ENCODE assay signal across 9 mouse cellular contexts in the genomic region with DNA sequence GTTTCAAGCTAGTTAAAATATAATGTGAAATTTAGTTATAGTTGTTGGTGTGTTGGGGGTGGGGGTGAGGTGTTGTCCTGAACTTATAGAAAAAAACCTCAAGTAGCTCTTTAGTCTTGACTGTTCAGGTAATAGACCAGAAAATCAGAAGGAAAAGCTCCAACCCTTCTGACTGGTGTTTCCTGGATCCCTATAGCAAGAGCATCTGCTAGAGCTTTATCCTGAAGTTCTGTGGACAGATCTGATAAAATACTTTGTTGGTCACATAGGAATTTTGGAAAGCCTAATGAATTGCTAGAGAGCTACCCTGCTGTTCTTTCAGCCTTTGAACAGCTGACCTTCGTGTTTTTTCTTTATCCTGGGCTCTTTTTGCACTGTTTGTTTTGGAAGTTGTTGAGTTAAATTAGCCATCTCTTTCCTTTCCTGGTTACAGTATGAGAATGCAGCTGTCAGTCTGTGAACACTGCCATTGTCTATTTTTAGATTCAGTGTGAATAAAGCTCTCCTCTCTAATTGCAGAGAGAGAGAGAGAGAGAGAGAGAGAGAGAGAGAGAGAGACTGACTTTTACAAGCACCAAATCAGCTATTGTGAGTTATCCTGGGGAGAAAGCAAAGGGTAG. TPM values are rescaled to one million over a fixed set of nuclear protein-coding genes. Genes with fewer than 3 reads are reported as not detected.
DNase-seq lines count a peak whose midpoint lies in the region; ATAC-seq and TF ChIP-seq lines count a peak whose summit lies in the region.
"Had no signal": no experiment of that assay in that cellular context is flagged by ENCODE, and none has a peak within 500 bp of the region (broad histone marks: within the 10 kb centered on the region; RNA-seq: fewer than 3 reads in every experiment).

No protein-coding gene starts in this region.

- no peak overlapping the region; the same call in 1 of the 2 replicates for H3K27ac ChIP-seq in hindbrain, embryonic 11.5 days (ENCODE audit: low read depth, low read length)
- no peak overlapping the region for H3K27ac ChIP-seq in hindbrain, embryonic 12.5 days
- peak overlapping the region; percentile 55; the same call in 1 of the 2 replicates for H3K27ac ChIP-seq in forebrain, embryonic 14.5 days (ENCODE audit: low read depth, low read length)
- peak overlapping the region; percentile 79 for H3K27ac ChIP-seq in midbrain, embryonic 13.5 days
- H3K27ac ChIP-seq: macrophage had no signal

- no peaks in the 10 kb centered on the region for H3K27me3 ChIP-seq in hindbrain, embryonic 11.5 days (ENCODE audit: control insufficient read depth, insufficient read depth, low read length)
- no peaks in the 10 kb centered on the region for H3K27me3 ChIP-seq in hindbrain, embryonic 12.5 days
- no peaks in the 10 kb centered on the region for H3K27me3 ChIP-seq in Patski
- no peaks in the 10 kb centered on the region for H3K27me3 ChIP-seq in forebrain, embryonic 14.5 days (replicated peaks; ENCODE audit: control insufficient read depth, insufficient read depth, low read length)
- no peaks in the 10 kb centered on the region for H3K27me3 ChIP-seq in midbrain, embryonic 13.5 days

- 0% methylated on average over 1 of the region's 1 CpGs for WGBS in hindbrain, embryonic 11.5 days
- 3% methylated on average over 1 of the region's 1 CpGs for WGBS in hindbrain, embryonic 12.5 days
- WGBS in forebrain, embryonic 14.5 days: 0% methylated on average over 1 of the region's 1 CpGs
- 0% methylated on average over 1 of the region's 1 CpGs for WGBS in midbrain, embryonic 13.5 days

- POLR2A ChIA-PET in Patski (lab: Charles Lee): interaction anchor here (0.5 to 5.3 kb wide), 3 partner anchors 45 to 152 kb away, joined by 3 to 24 read pairs (median 7); partner anchors contain the start of gene Wls

- H3K9ac ChIP-seq in hindbrain, embryonic 11.5 days (ENCODE audit: low read depth, low read length): no peak overlapping the region
- H3K9ac ChIP-seq in hindbrain, embryonic 12.5 days: no peak overlapping the region
- H3K9ac ChIP-seq in forebrain, embryonic 14.5 days (ENCODE audit: low read length): no peak overlapping the region
- no peak overlapping the region for H3K9ac ChIP-seq in midbrain, embryonic 13.5 days (replicated peaks)

- peak; percentile 8 for TF ChIP-seq CTCF in Patski (IDR thresholded peaks at IDR 0.05)

- no peaks in the 10 kb centered on the region for H3K9me3 ChIP-seq in hindbrain, embryonic 11.5 days (ENCODE audit: control insufficient read depth, low read length)
- no peaks in the 10 kb centered on the region for H3K9me3 ChIP-seq in hindbrain, embryonic 12.5 days (replicated peaks)
- no peaks in the 10 kb centered on the region for H3K9me3 ChIP-seq in forebrain, embryonic 14.5 days (replicated peaks; ENCODE audit: control insufficient read depth, low read length)
- H3K9me3 ChIP-seq in midbrain, embryonic 13.5 days: no peaks in the 10 kb centered on the region

- in situ Hi-C loops in Patski (cut with MboI; ENCODE audit: low pct_unique_long_range_greater_than_20kb): loop anchor here (5.0 kb wide), 1 partner anchor 44 kb away; no protein-coding TSS in a partner anchor

- 0 out of 2 replicates have a peak, but pooled peaks cover 2% of the 10 kb centered on the region for H3K4me1 ChIP-seq in hindbrain, embryonic 11.5 days (replicated peaks; ENCODE audit: control insufficient read depth, insufficient read depth, low read length)
- peaks cover 15% of the 10 kb centered on the region for H3K4me1 ChIP-seq in hindbrain, embryonic 12.5 days
- H3K4me1 ChIP-seq in forebrain, embryonic 14.5 days (ENCODE audit: control insufficient read depth, insufficient read depth, low read length): peaks cover 17% of the 10 kb centered on the region
- peaks cover 30% of the 10 kb centered on the region for H3K4me1 ChIP-seq in midbrain, embryonic 13.5 days (replicated peaks)

- H3K4me2 ChIP-seq in hindbrain, embryonic 11.5 days (replicated peaks; ENCODE audit: low read depth, low read length): no peak overlapping the region
- no peak overlapping the region for H3K4me2 ChIP-seq in hindbrain, embryonic 12.5 days (replicated peaks)
- no peak overlapping the region; the same call in 1 of the 2 replicates for H3K4me2 ChIP-seq in forebrain, embryonic 14.5 days (ENCODE audit: low read length)
- H3K4me2 ChIP-seq in midbrain, embryonic 13.5 days (replicated peaks): no peak overlapping the region

- 0 out of 2 replicates have a peak, but pooled peaks have one; percentile 15 for ATAC-seq in hindbrain, embryonic 11.5 days (ENCODE audit: low FRiP score)
- ATAC-seq in hindbrain, embryonic 12.5 days (ENCODE audit: low FRiP score): no peak
- ATAC-seq in Patski: peak; percentile 19
- ATAC-seq in forebrain, embryonic 14.5 days: peak; percentile 76
- peak; percentile 25; the same call in 1 of the 2 replicates for ATAC-seq in midbrain, embryonic 13.5 days

- no peak overlapping the region for H3K4me3 ChIP-seq in hindbrain, embryonic 11.5 days (ENCODE audit: low read depth, low read length)
- no peak overlapping the region for H3K4me3 ChIP-seq in hindbrain, embryonic 12.5 days
- no peak overlapping the region for H3K4me3 ChIP-seq in forebrain, embryonic 14.5 days (ENCODE audit: low read depth, low read length)
- no peak overlapping the region for H3K4me3 ChIP-seq in midbrain, embryonic 13.5 days (replicated peaks)

- no peaks in the 10 kb centered on the region for H3K36me3 ChIP-seq in hindbrain, embryonic 11.5 days (ENCODE audit: control insufficient read depth, insufficient read depth, low read length)
- no peaks in the 10 kb centered on the region for H3K36me3 ChIP-seq in hindbrain, embryonic 12.5 days
- no peaks in the 10 kb centered on the region for H3K36me3 ChIP-seq in forebrain, embryonic 14.5 days (ENCODE audit: control insufficient read depth, insufficient read depth, low read length)
- no peaks in the 10 kb centered on the region for H3K36me3 ChIP-seq in midbrain, embryonic 13.5 days

- intact Hi-C loops in gastrocnemius, postnatal 36 days (cut with DNase I): no loop called here

- peak; percentile 2 for DNase-seq in hindbrain, embryonic 11.5 days (ENCODE audit: low spot score)
- DNase-seq in Patski (ENCODE audit: low read depth, low spot score): peak; percentile 69
- peak; percentile 81 for DNase-seq in forebrain, embryonic 14.5 days (ENCODE audit: low spot score)
- DNase-seq in natural killer cell, adult 2 months (ENCODE audit: low spot score in 2 of 2): no peak
- DNase-seq in ovary, postnatal 10 days (ENCODE audit: low spot score): no peak
- DNase-seq in gastrocnemius, postnatal 36 days: no peak

- CTCF ChIA-PET in Patski (lab: Charles Lee): interaction anchor here (0.8 to 4.0 kb wide), 14 partner anchors 9 to 225 kb away, joined by 3 to 23 read pairs (median 4); partner anchors contain the start of gene Wls

RNA-seq across cellular contexts. Expression of gene Wls, which starts 46.4 kb away (rescaled TPM):
- polyA plus RNA-seq in hindbrain, embryonic 11.5 days (2014; fragmentation: Nextera tagmentation; extraction: Ambion mirVana): 158 and 160 TPM in 2 replicates
- 156 and 162 TPM in 2 replicates for polyA plus RNA-seq in hindbrain, embryonic 12.5 days (2016; fragmentation: Nextera tagmentation; extraction: Ambion mirVana)
- polyA plus RNA-seq in Patski (2021): 565 TPM
- 49.6 and 55.9 TPM in 2 replicates for polyA plus RNA-seq in forebrain, embryonic 14.5 days (2014; fragmentation: Nextera tagmentation; extraction: Ambion mirVana)
- polyA plus RNA-seq in midbrain, embryonic 13.5 days (2015; fragmentation: Nextera tagmentation; extraction: Ambion mirVana): 101 and 125 TPM in 2 replicates
- 10 to 100 TPM; 14.5 to 17.4 TPM for total RNA-seq in gastrocnemius, postnatal 36 days (2021)

Comparison
In these comparisons a context has a peak if more than half of its experiments do, and no peak if none do; other contexts are left out.
1. DNase-seq: peak in hindbrain, embryonic 11.5 days (single experiment), Patski (single experiment) and forebrain, embryonic 14.5 days (single experiment); none in natural killer cell, adult 2 months (0 of 2), ovary, postnatal 10 days (single experiment) and gastrocnemius, postnatal 36 days (0 of 2).
2. H3K27ac ChIP-seq: peak in forebrain, embryonic 14.5 days (single experiment) and midbrain, embryonic 13.5 days (single experiment); none in hindbrain, embryonic 11.5 days (single experiment) and hindbrain, embryonic 12.5 days (single experiment).